Mouse (Mus musculus) embryo, embryonic 10 days (tissue): ENCODE data around the gene Atg2a.
A peak's percentile ranks its signal among the peaks of the same experiment; 100 is the strongest.

Experiments
- DNase-seq: peaks from one replicate; pipeline ENCODE4 v3.0.0-alpha.2; 2015; ENCODE audit warnings: low spot score

Atg2a gene

GRCm38 (mm10) chr19:6247526-6248300, 6.2 kb downstream of the Atg2a start:
- no peak for DNase-seq

- no peak for DNase-seq
Measured at GRCm38 (mm10) chr19:6253021-6253420, 11.6 kb downstream of the Atg2a start.

DNA sequence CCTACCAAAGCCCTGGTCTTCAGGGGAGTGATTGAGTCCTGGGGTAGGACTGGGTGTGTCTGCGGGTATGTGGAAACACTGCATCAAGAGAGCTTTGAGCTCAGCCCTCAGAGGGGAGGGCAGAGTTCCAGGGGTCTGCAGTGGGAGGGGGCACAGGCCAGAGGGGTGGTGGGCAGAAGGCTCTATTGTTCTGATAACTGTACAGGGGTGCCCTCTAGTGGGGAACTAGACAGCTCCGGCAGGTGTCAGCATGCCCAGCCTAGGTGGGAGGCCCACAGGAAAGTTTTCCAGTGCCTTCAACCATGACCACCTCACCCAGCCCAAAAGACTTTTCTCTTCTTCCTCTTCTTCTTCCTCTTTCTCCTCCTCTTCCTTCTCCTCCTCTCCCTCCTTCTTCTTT, 19.0 kb downstream of the Atg2a start:
- peak; percentile 37 for DNase-seq

- no peak for DNase-seq
Measured at GRCm38 (mm10) chr19:6260946-6261345, 19.5 kb downstream of the Atg2a start.

GRCm38 (mm10) chr19:6261379-6261778, 19.9 kb downstream of the Atg2a start:
- no peak for DNase-seq

- peak; percentile 76 for DNase-seq
Measured at GRCm38 (mm10) chr19:6262222-6262621, 20.8 kb downstream of the Atg2a start.

DNA sequence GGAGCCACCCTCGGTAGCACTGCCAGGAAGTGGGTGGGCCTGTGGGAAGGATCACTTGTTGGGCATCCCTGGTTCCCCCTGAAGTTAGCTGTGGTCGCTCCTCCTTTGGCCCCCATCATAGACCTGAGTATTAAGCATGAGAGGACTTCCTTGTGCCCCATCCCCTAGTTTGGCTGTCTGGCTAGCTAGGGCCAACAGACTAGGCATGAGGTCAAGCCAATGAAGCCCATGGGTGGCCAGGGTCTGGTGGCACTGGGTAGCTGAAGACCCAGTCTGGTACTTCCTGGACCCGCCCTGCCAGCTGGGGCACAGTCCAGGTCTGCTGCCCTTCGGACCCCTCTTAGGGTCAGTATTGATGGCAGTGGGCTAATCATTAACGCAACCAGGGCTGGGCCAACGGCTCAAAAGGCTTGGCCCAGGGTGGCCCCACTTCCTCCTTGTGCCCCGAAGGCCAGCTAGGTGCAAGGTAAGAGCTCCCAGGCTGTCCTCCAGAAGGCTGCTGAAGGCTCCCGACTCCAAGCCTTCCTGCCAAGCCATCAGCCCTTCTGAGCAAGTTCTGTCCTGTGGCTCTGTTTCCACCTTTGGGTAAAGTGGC, 21.5 kb downstream of the Atg2a start:
- no peak for DNase-seq

GRCm38 (mm10) chr19:6264200-6264599, 22.7 kb downstream of the Atg2a start:
- DNase-seq: no peak

DNA sequence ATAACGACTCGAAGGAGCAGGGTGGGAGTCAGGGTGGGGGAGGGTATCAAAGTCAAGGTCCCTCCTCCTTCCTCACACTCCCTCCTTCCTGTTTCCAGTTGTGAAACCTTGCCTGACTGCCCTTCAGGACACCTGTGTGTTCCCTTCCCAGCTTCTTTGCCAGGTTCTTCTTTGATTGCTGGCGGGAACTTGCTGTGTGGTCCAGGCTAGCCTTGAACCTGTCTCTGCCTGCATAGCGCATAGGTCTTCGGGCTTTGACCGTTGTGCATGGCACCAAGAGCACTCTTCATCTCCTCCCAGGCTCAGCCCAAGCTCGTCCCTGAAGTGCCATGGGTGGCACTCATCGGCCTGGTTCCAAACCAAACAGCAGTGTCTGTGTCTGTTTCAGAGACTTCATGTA, 23.5 kb downstream of the Atg2a start:
- no peak for DNase-seq

DNA sequence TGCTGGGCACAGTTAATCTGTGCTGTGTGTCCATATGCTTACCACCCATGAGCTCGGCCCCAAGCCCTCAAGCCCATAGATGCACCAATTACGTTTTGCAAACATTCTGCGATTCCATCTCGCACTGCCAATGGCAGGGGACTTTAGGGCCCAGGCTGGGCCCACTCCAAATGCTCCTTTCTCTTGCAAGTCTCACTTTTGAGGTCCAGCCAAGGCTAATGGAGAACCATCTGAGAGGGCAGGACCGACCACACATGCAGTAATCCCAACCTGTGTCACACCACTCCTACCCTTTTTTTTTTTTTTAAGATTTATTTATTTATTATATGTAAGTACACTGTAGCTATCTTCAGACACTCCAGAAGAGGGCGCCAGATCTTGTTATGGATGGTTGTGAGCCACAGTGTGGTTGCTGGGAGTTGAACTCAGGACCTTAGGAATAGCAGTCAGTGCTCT, 24.3 kb downstream of the Atg2a start:
- no peak for DNase-seq

GRCm38 (mm10) chr19:6267306-6268169, 26.1 kb downstream of the Atg2a start:
- DNase-seq: no peak

DNA sequence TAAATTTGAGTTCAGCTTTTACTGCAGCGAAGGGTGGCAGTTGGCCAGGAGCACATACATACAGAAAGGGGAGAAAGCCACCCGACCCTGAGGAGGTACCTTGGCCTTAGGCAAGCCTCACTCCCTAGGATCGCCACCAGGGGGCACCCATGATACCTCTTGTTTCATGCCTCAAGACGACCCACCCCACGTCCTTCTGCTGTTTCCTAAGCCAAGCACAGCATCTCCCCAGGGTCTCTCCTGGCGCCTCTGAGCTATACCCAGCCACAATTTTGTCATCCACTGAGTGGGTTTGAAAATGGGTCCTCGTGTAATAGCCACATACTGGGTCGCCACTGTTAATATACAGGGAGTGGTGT, 26.7 kb downstream of the Atg2a start:
- peak; percentile 95 for DNase-seq

GRCm38 (mm10) chr19:6268670-6269132, 27.2 kb downstream of the Atg2a start:
- DNase-seq: no peak

DNA sequence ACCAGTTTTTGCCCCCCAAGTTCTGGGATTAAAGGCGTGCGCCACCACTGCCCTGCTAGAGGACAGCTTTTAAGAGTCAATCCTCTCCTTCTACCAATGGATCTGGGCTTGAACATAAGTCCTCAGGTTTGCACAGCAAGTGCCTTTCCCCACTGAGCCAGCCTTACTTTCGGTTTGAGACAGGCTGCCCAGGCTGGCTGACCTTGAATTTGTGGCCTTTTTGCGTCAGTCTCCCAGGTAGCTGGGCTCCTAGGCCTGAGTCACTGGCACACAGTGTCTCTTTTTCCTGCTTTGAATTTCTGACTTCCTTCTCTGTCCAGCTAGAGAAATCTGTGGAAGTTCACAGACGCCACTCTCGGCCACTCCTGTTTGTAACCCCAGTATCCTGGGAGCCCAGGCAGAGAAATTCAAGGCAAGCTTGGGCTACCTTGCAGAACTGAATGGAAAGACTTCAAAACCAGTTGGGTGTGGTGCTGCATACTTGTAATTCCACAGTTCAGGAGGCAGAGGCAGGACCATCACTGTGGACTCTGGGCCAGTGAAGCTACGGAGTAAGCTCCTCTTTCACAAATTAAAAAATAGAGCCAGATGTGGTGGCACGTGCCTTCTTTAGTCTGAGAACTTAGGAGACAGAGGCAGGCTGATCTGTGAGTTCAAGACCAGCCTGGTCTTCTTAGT, 28.5 kb downstream of the Atg2a start:
- no peak for DNase-seq

GRCm38 (mm10) chr19:6270661-6271060, 29.2 kb downstream of the Atg2a start:
- DNase-seq: no peak

- no peak for DNase-seq
Measured at GRCm38 (mm10) chr19:6271206-6271605, 29.7 kb downstream of the Atg2a start.

GRCm38 (mm10) chr19:6272053-6272452, 30.6 kb downstream of the Atg2a start:
- DNase-seq: no peak

DNA sequence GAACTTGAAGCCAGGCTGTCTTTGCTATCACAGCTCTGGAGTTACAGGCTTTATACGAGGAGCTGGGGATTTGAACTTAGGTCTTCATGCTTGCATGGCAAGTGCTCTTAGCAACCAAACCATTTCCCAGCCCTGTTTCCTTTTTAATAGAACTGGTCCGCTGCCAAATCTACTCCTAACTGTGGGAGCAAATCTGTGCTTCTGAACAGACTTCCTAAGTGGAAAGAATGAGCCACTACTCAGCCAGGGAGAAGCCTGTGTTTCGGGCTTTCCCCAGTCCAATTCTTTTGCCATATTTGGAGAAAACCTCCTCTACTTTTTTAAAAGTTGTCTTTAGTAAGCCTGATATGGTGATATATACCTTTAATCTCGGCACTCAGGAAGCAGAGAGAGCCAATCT, 31.3 kb downstream of the Atg2a start:
- DNase-seq: no peak

DNA sequence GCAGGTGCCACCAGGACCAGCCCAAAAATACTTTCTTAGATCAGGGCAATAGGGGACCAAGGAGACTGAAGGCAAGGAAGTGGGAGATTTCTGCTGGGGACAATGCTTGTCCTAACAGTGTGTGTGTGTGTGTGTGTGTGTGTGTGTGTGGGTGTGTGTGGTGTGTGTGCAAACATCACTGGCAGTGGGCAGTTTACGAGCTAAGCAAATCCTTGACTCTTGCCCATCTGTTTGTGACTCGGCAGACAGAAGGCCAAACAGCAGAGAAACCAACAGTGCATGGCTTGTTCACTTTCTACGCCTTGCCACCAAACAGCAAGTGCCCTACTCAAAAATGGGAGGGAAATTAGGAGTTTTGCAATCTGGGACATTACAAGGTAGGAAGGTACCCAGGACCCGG, 32.1 kb downstream of the Atg2a start:
- DNase-seq: no peak

GRCm38 (mm10) chr19:6273998-6274608, 32.6 kb downstream of the Atg2a start:
- DNase-seq: no peak

DNA sequence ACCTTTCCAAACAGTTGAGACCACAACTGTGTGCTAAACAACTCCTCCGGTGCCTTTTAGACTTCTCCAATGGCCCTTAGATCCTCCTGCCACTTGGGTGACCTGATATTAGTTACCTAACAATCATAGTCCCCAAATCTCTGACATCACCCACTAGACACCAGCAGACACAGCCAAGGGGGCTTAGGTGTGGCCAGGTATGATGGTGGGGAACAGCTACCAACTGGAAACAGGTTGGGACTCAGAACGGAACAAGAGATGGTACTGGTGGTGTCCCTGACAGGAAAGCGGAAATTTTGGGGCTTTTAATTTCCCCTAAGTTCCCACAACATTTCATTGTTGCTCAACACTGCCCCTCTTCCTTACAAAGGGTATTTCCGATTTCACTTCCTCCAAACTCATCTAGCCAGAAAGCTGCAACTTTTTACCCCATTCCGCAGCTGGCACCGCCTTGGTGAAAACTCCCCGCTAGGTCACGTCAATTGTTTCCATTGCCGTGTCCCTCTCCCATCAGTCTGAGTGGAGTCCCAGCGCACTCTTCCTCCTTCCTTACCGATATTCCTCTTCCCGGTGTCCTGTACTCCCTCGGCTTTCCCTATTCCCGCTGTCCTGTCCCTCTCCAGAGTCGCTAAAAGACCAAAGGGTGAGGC, 34.4 kb downstream of the Atg2a start:
- peak; percentile 32 for DNase-seq
